Mouse (Mus musculus): ENCODE data around the gene Trim46.
"Not testable (repeated sequence)": the region's sequence is repeated elsewhere in the genome, so short reads cannot be mapped to it uniquely, and the experiment has no call there.

Trim46 gene

GRCm38 (mm10) chr3:89236516-89236915 lies 9.6 kb downstream of the Trim46 start:
- no peak for DNase-seq (ENCODE audit: extremely low read depth, low read depth, low spot score)

DNA sequence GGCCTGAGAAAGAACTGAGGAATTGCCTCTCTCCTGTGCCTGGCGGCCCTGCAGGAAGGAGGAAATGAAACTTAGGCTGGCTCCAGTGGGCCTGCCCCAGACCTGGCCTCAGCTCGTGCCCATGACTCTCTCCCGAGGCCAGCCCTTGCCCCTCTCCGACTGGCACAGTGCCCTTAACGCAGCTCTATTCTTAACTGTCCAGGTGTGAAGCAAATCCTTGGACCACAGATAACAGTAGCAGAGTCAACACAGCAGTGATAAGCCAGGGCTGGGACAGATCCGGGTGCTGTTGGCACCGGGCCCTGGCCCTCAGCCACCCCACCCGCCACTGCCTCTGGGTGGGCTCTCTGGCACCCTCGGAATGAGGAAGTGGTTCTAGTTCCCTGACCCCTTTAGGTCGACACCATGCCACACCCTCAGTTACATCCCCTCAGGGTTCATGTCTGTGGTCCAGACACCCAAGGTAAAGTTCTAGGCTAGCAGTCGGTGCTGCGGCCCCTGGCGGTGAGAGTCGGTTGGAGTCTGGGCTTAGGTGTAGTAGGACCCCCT lies 12.5 kb downstream of the Trim46 start:
- DNase-seq (ENCODE audit: extremely low read depth, low read depth, low spot score) = no peak

- DNase-seq (ENCODE audit: extremely low read depth, low read depth, low spot score) = no peak
These were observed 13.5 kb downstream of the Trim46 start for GRCm38 (mm10) chr3:89232614-89233013.

DNA sequence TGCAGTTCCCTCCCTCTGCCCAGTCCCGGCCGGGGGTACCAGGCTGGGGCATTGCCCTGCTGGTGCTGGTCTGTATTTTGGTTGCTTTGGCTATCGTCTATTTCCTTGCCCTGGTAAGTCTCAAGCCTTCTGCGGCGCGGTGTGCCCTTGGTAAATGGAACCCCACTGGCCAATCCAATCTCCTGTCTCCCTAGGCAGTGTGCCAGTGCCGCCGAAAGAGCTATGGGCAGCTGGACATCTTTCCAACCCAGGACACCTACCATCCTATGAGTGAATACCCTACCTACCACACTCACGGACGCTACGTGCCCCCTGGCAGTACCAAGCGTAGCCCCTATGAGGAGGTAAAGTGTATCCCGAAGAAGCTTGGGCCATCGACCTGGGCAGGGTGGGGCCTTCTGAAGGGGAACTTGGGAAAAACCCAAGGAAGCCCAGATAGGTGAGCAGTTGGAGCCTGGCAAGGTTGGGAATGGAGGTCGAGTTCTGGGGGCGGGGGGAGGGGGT lies 14.3 kb downstream of the Trim46 start:
- DNase-seq (ENCODE audit: extremely low read depth, low read depth, low spot score) = no peak

DNA sequence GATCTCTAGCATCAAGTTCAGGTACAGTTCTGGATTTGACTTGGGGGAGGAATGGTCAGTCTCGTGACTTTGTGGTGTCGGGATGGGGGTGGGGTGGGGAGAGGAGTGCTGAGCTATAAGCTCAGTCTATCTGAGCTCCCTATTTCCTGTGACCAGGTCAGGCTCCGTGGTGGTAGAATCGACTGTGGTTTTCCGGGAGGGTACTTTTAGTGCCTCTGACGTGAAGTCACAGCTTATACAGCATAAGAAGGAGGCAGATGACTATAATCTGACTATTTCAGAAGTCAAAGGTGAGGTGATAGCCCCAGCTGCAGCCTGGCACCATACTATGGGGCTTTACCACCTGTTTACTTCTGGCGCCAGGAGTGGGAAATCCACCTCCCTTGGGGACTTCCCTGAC lies 14.8 kb downstream of the Trim46 start:
- DNase-seq (ENCODE audit: extremely low read depth, low read depth, low spot score) = no peak

DNA sequence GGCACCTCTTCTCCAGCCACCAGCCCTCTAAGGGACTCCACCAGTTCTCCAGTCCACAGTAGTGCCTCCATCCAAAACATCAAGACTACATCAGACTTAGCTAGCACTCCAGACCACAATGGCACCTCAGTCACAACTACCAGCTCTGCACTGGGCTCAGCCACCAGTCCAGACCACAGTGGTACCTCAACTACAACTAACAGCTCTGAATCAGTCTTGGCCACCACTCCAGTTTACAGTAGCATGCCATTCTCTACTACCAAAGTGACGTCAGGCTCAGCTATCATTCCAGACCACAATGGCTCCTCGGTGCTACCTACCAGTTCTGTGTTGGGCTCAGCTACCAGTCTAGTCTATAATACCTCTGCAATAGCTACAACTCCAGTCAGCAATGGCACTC lies 15.5 kb downstream of the Trim46 start:
- no peak for DNase-seq (ENCODE audit: extremely low read depth, low read depth, low spot score)

GRCm38 (mm10) chr3:89229276-89229675 lies 16.8 kb downstream of the Trim46 start:
- DNase-seq (ENCODE audit: extremely low read depth, low read depth, low spot score) = no peak

GRCm38 (mm10) chr3:89228836-89229235 lies 17.3 kb downstream of the Trim46 start, which contains the start of gene Muc1:
Muc1 (plus strand) TSS chr3:89229057.
- no peak for DNase-seq (ENCODE audit: extremely low read depth, low read depth, low spot score)

- no peak for DNase-seq (ENCODE audit: extremely low read depth, low read depth, low spot score)
These were observed 17.9 kb downstream of the Trim46 start for GRCm38 (mm10) chr3:89228180-89228549.

DNA sequence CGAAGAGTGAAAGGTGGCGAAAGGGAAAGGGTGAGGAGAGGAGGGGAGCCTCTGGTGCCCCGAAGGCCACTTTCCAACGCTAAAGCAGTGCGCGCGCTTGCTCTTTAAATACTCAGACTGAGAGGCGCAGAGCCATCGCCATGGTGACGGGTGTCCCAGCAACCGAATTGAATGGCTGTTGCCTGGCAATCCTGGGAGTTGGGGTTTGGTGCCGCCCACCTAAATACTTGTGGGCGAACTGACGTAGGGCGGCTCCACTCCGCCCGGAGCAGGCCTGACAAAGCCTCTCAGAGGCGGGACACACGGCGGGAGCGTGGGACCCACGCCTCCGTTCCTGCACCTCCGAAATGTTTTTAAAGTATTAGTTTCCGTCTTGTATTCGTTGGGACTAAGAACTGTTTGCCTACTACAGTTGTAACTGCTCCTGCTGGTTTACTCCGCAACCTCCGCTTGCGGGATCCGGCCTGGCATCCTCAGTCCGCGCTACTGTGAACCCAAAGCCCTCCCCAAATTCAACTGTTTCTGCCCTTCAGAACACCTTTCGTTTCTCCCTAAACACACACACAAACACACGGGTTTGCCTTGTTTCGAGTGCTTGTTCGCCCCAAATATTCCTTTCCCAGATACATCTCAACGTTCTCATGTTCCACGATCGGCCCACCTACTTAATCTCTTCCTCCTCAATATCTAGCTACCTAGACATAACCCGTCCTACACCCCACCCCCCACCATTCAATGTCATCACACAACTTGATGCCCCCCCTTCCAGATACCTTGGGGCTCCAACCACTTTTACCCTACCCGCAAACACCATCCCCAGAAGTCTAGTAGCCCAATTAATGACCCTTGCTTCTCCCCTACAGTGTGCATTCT lies 18.6 kb downstream of the Trim46 start:
- no peak for DNase-seq (ENCODE audit: extremely low read depth, low read depth, low spot score)

- no peak for DNase-seq (ENCODE audit: extremely low read depth, low read depth, low spot score)
These were observed 19.2 kb downstream of the Trim46 start, which contains the start of gene Mtx1 for GRCm38 (mm10) chr3:89226900-89227299. Mtx1 (minus strand) TSS chr3:89227088.

DNA sequence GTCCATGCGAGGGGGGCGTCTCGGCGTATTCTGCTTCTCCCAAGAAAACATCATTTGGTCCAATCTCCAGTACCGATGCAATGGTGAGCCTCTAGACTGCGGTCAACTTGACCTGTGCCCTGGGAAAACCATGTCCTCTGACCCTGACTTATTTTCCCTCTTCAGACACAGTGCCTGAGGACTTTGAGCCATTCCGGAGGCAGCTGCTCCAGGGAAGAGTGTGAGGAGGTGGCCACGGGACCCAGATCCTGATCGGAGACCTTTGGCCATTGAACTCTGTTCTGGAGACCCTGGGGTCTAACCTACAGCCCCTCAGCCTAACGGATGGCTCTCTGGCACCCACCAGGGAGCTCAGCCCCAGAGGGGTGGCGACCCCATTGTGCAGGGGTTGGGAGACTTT lies 19.7 kb downstream of the Trim46 start:
- DNase-seq (ENCODE audit: extremely low read depth, low read depth, low spot score) = no peak

GRCm38 (mm10) chr3:89225918-89226317 lies 20.2 kb downstream of the Trim46 start:
- no peak for DNase-seq (ENCODE audit: extremely low read depth, low read depth, low spot score)

DNA sequence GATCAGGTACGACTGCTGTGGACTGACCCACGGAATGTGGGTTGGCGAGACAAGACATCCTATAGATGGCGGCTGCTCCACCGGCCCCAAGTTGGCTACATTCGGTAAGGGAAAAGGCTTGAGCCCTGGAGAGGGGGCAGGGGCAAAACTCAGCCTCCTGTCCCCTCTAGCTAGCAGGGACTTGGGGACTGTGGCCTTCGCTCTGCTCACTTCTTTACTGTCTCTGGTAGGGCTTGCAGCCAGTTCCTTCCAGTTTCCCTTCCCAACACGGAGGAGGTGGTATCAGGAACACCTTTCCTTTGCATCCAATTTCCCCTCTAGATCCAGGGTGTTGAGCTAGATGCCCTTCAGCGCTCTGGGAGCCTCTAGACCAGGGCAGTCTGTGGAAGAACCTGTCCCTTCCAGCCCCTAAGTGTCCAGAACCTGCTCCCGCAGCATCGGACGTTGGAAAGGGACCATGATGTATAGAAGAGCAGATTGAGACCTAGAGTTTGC lies 20.7 kb downstream of the Trim46 start:
- DNase-seq (ENCODE audit: extremely low read depth, low read depth, low spot score) = no peak

DNA sequence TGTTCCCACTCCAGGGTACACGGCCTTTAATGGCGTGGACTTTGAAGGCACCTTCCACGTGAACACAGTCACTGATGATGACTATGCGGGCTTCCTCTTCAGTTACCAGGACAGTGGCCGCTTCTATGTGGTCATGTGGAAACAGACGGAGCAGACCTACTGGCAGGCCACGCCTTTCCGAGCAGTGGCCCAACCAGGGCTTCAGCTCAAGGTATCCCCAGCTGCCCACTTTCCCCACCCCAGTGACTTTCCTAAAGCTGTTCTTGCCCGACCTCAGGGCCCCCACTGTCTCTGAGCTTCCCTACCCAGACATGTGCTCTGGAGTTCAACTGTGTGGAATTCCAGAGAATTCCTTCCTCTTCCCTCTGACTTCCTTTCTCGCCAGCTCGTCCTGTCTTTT lies 21.3 kb downstream of the Trim46 start:
- DNase-seq (ENCODE audit: extremely low read depth, low read depth, low spot score) = no peak

- no peak for DNase-seq (ENCODE audit: extremely low read depth, low read depth, low spot score)
These were observed 24.9 kb downstream of the Trim46 start for GRCm38 (mm10) chr3:89221167-89221566.

DNA sequence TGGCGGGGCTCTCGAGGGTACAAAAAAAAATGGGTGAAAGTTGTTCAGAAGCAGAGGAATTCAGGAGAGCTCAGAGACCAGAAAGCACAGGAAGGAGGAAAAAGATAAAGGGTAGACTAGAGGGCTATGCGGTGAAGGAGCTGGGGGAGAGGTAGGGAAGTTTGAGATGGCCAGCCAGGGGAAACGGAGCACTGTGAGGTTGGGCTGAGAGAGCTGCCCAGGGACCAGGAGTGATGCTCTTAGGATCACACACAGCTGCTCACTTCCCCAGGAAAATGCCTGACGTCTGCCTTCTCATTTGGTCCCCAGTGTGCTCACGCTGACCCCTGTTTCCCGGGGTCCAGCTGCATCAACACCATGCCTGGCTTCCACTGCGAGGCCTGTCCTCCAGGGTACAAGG lies 26.6 kb downstream of the Trim46 start:
- DNase-seq (ENCODE audit: extremely low read depth, low read depth, low spot score) = no peak

DNA sequence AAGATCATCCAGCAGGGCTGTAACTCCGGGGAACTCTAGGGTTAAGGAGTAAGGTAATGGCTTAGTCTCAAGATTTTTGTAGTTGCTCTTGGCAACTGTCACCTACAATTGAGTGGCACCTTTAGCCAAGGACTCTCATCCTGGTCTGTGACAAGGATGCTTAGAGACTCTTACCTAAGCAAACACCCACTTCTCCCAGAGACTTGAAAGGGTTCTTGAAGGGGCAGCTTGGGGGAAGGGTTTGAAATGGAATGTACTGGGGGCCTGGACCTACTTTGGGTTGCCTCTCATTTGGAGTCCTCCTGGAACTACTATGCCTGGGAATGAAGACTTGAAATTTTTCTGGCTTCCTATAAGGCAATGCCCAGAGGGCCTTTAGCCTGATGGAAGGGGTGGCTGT lies 27.8 kb downstream of the Trim46 start:
- DNase-seq (ENCODE audit: extremely low read depth, low read depth, low spot score) = no peak

DNA sequence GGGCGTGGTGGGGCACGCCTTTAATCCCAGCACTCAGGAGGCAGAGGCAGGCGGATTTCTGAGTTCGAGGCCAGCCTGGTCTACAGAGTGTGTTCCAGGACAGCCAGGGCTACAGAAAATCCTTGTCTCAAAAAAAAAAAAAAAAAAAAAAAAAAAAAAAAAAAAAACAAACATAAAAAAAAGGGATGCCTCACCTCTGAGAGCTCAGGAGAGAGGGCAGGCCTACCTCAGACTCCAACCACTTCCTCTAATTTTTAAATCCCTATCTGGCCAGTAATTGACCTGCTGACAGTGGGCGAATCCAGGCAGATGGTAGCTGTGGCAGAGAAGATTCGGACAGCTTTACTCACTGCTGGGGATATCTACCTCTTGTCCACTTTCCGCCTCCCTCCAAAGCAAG lies 29.7 kb downstream of the Trim46 start:
- DNase-seq (ENCODE audit: extremely low read depth, low read depth, low spot score) = not testable (repeated sequence)

DNA sequence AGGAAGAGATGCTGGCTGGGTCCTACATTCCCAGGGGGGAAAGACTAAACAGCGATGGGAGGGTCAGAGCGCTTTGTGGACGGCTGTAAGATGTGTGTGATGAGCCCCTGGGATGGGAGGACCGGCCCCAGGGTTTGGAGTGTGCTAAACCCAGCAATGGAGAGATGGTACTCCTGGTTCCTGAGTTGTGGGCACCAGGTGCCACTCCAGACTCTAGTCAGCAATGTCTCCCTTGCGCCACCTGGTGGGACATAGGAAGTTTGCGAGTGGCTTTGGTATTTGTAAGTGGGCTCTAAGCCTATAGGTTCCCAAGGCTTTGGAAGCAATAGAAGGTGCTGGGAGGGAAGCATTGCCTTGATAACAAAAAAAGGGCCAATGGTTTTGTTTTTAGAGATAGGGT lies 30.3 kb downstream of the Trim46 start:
- DNase-seq (ENCODE audit: extremely low read depth, low read depth, low spot score) = no peak

DNA sequence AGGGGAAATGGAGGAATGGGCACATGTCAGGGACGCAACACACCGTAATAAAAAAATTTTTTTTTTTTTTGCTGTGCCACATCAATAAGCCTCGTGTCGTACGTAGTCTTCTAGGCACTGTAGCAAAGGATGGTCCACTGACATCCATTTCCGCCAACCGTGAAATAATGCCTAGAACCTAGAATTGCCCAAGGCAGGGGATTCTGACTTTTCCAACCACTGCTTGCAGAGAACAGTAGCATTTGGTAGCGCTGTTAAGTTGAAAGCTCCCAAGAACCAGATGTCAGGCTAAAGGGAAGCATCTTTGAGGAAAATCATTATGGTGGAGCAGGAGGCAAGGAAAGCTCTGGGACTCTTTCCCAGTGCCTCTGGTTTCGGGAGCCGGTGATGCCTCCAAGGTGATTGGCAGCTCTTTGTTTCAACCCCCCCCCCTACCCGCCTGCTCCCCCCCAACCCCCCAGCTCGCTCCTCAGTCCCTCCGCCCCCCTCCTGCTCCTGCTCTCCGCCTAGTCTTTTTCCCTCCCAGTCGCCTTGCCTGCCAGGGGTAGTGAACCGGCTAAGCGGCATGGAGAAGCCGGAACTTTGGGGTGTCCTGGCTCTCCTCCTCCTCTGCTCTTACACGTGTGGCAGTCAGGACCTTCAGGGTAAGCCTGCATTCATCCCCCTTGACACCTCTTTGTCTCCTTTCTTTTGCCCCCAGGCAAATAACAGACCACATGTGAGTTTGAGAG lies 31.3 kb downstream of the Trim46 start, which contains the start of gene Thbs3:
Thbs3 (plus strand) TSS at position 500 of the 731 bp plus-strand sequence.
- DNase-seq (ENCODE audit: extremely low read depth, low read depth, low spot score) = no peak

All from fat pad, adult 2 months (tissue).